Mouse (Mus musculus) liver, embryonic 16.5 days (tissue): Measurements from ENCODE around the gene Apeh. TPM values are rescaled to one million over a fixed set of nuclear protein-coding genes. Genes with fewer than 3 reads are reported as not detected.

ENCODE experiments used
- ATAC-seq: fragments of 200-750 bp; cut with Nextera tagmentation; 2 replicates; pipeline ENCODE4 v1.8.0; 2017; ENCODE audit warnings: low read depth, mild to moderate bottlenecking, moderate number of reproducible peaks, moderate library complexity
- H3K27ac ChIP-seq: fragments of 300-500 bp; sonication (generic); 2 replicates; pipeline ENCODE4 v1.5.1; 2014; ENCODE audit warnings: mild to moderate bottlenecking, low read length
- H3K27me3 ChIP-seq: fragments of 300-500 bp; sonication (generic); 2 replicates; pipeline ENCODE4 v1.6.1; 2014; ENCODE audit warnings: low read depth, low read length, mixed read lengths; ENCODE audit not compliant: control insufficient read depth, insufficient read depth
- H3K36me3 ChIP-seq: fragments of 300-500 bp; sonication (generic); 2 replicates; pipeline ENCODE4 v1.6.1; 2014; ENCODE audit warnings: mild to moderate bottlenecking; ENCODE audit not compliant: control insufficient read depth, insufficient read depth
- H3K4me1 ChIP-seq: fragments of 300-500 bp; sonication (generic); 2 replicates; pipeline ENCODE4 v1.6.1; 2014; ENCODE audit warnings: low read depth, low read length, mixed read lengths; ENCODE audit not compliant: control insufficient read depth
- H3K4me2 ChIP-seq: fragments of 300-500 bp; sonication (generic); 2 replicates; pipeline ENCODE4 v1.6.1; 2014; ENCODE audit warnings: low read depth, low read length, mixed read lengths
- H3K4me3 ChIP-seq: fragments of 300-500 bp; sonication (generic); 2 replicates; pipeline ENCODE4 v1.5.1; 2014; ENCODE audit warnings: low read depth, mild to moderate bottlenecking, low read length
- H3K9ac ChIP-seq: fragments of 300-500 bp; sonication (generic); 2 replicates; pipeline ENCODE4 v1.6.1; 2014; ENCODE audit warnings: low read depth, low read length
- H3K9me3 ChIP-seq: fragments of 300-500 bp; sonication (generic); replicated peaks from 2 replicates; pipeline ENCODE4 v1.6.1; 2016; ENCODE audit warnings: low read length; ENCODE audit not compliant: control insufficient read depth
- WGBS: fragments of 180-500 bp; shearing (Covaris S2); extraction: QIAGEN DNeasy Blood & Tissue Kit; methylation state at CpG from one replicate; pipeline ENCODE4 v1.1.7; 2014; ENCODE audit not compliant: insufficient replicate concordance; 5-methylcytosine and 5-hydroxymethylcytosine counted together
- polyA plus RNA-seq: library from polyadenylated mRNA; unstranded; fragments of >200 nt; fragmentation: Nextera tagmentation; extraction: Ambion mirVana; gene quantifications from 2 replicates; pipeline ENCODE4 v1.2.1, GENCODE M21; 2015

Apeh gene
- 167 and 172 TPM in 2 replicates for polyA plus RNA-seq

GRCm38 (mm10) chr9:108094184-108094941, at the start of gene Apeh:
Gene Apeh (minus strand): TSS chr9:108094606.
- H3K4me3 ChIP-seq, result peak within 1 kb of the TSS; percentile 80
- H3K9me3 ChIP-seq, result no peaks in the 10 kb centered on the region
- H3K27ac ChIP-seq, result peak within 1 kb of the TSS; percentile 100
- peak within 1 kb of the TSS; percentile 99 for H3K9ac ChIP-seq
- WGBS, result under 1% methylated on average over 52 of the region's 52 CpGs
- peaks cover 38% of the 10 kb centered on the region for H3K36me3 ChIP-seq
- H3K4me1 ChIP-seq, result peaks cover 59% of the 10 kb centered on the region
- no peaks in the 10 kb centered on the region for H3K27me3 ChIP-seq
- peak within 1 kb of the TSS; percentile 94 for H3K4me2 ChIP-seq
- ATAC-seq, result peak; percentile 83

GRCm38 (mm10) chr9:108143470-108143869, 49.1 kb upstream of the Apeh start:
- Histone ChIP-seq H3K4me2 (no peak overlapping the region), H3K27me3 (no peaks in the 10 kb centered on the region; the same call in 1 of the 2 replicates), H3K27ac (no peak overlapping the region), H3K36me3 (no peaks in the 10 kb centered on the region), H3K9me3 (no peaks in the 10 kb centered on the region), H3K4me1 (no peaks in the 10 kb centered on the region), H3K9ac (no peak overlapping the region), H3K4me3 (no peak overlapping the region)
- 70% methylated on average over 2 of the region's 2 CpGs for WGBS
- ATAC-seq, result no peak

- 74% methylated on average over 10 of the region's 10 CpGs for WGBS
- Histone ChIP-seq H3K4me3 (no peak overlapping the region), H3K36me3 (no peaks in the 10 kb centered on the region), H3K9ac (no peak overlapping the region), H3K4me2 (no peak overlapping the region), H3K9me3 (no peaks in the 10 kb centered on the region), H3K4me1 (no peaks in the 10 kb centered on the region), H3K27ac (no peak overlapping the region), H3K27me3 (peaks cover 6% of the 10 kb centered on the region)
- no peak for ATAC-seq
Observed at GRCm38 (mm10) chr9:108141387-108141786, 47.0 kb upstream of the Apeh start.

GRCm38 (mm10) chr9:108139963-108140695, 45.7 kb upstream of the Apeh start:
- Histone ChIP-seq H3K4me2 (no peak overlapping the region), H3K4me1 (no peaks in the 10 kb centered on the region), H3K9ac (no peak overlapping the region), H3K27ac (no peak overlapping the region), H3K27me3 (peaks cover 6% of the 10 kb centered on the region), H3K36me3 (no peaks in the 10 kb centered on the region), H3K4me3 (no peak overlapping the region), H3K9me3 (no peaks in the 10 kb centered on the region)
- 62% methylated on average over 7 of the region's 7 CpGs for WGBS
- no peak for ATAC-seq

GRCm38 (mm10) chr9:108139169-108139962, 45.0 kb upstream of the Apeh start:
- H3K4me3 ChIP-seq, result no peak overlapping the region
- 65% methylated on average over 17 of the region's 17 CpGs for WGBS
- H3K4me1 ChIP-seq, result no peaks in the 10 kb centered on the region
- ATAC-seq, result no peak
- H3K4me2 ChIP-seq, result no peak overlapping the region
- H3K27ac ChIP-seq, result no peak overlapping the region
- peaks cover 6% of the 10 kb centered on the region for H3K27me3 ChIP-seq
- H3K9me3 ChIP-seq, result no peaks in the 10 kb centered on the region
- no peaks in the 10 kb centered on the region for H3K36me3 ChIP-seq
- no peak overlapping the region for H3K9ac ChIP-seq

- no peaks in the 10 kb centered on the region for H3K4me1 ChIP-seq
- no peak overlapping the region for H3K4me3 ChIP-seq
- H3K36me3 ChIP-seq, result no peaks in the 10 kb centered on the region
- peaks cover 6% of the 10 kb centered on the region for H3K27me3 ChIP-seq
- H3K27ac ChIP-seq, result no peak overlapping the region
- H3K4me2 ChIP-seq, result no peak overlapping the region
- ATAC-seq, result no peak
- 67% methylated on average over 6 of the region's 6 CpGs for WGBS
- no peaks in the 10 kb centered on the region for H3K9me3 ChIP-seq
- H3K9ac ChIP-seq, result no peak overlapping the region
Observed at GRCm38 (mm10) chr9:108138118-108138517, 43.7 kb upstream of the Apeh start.

GRCm38 (mm10) chr9:108137523-108137922, 43.1 kb upstream of the Apeh start:
- WGBS, result 21% methylated on average over 17 of the region's 17 CpGs
- Histone ChIP-seq H3K27ac (no peak overlapping the region), H3K9me3 (no peaks in the 10 kb centered on the region), H3K4me2 (no peak overlapping the region), H3K9ac (no peak overlapping the region), H3K36me3 (no peaks in the 10 kb centered on the region), H3K4me3 (no peak overlapping the region), H3K27me3 (peaks cover 6% of the 10 kb centered on the region), H3K4me1 (no peaks in the 10 kb centered on the region)
- ATAC-seq, result no peak

- no peak for ATAC-seq
- WGBS, result 68% methylated on average over 6 of the region's 6 CpGs
- no peak overlapping the region for H3K27ac ChIP-seq
Observed at GRCm38 (mm10) chr9:108136930-108137462, 42.6 kb upstream of the Apeh start.

More at GRCm38 (mm10) chr9:108136930-108137462, 42.6 kb upstream of the Apeh start:
- Histone ChIP-seq H3K4me1 (no peaks in the 10 kb centered on the region), H3K4me3 (no peak overlapping the region), H3K9ac (no peak overlapping the region), H3K9me3 (no peaks in the 10 kb centered on the region), H3K4me2 (no peak overlapping the region), H3K27me3 (peaks cover 6% of the 10 kb centered on the region), H3K36me3 (no peaks in the 10 kb centered on the region)
